Mouse (Mus musculus) stomach, postnatal 0 days (tissue): Measurements from ENCODE around the gene Timmdc1. TPM values are rescaled to one million over a fixed set of nuclear protein-coding genes. Genes with fewer than 3 reads are reported as not detected.
A peak's percentile ranks its signal among the peaks of the same experiment; 100 is the strongest.

Experiments used
- ATAC-seq: fragments of 200-750 bp; cut with Nextera tagmentation; 2 replicates; pipeline ENCODE4 v1.8.0; 2017; ENCODE audit not compliant: low FRiP score, low TSS enrichment
- DNase-seq: peaks from one replicate; pipeline ENCODE4 v3.0.0-alpha.2; 2016; ENCODE audit warnings: low spot score
- H3K27ac ChIP-seq: fragments of 300-500 bp; sonication (generic); replicated peaks from 2 replicates; pipeline ENCODE4 v1.5.1; 2014; ENCODE audit warnings: mild to moderate bottlenecking, control low read depth
- H3K27me3 ChIP-seq: fragments of 300-500 bp; sonication (generic); 2 replicates; pipeline ENCODE4 v1.6.1; 2014; ENCODE audit warnings: low read length; ENCODE audit not compliant: control insufficient read depth, insufficient read depth
- H3K36me3 ChIP-seq: fragments of 300-500 bp; sonication (generic); 2 replicates; pipeline ENCODE4 v1.6.1; 2014; ENCODE audit warnings: low read length, mixed read lengths; ENCODE audit not compliant: control insufficient read depth, insufficient read depth
- H3K4me1 ChIP-seq: fragments of 300-500 bp; sonication (generic); replicated peaks from 2 replicates; pipeline ENCODE4 v1.6.1; 2014; ENCODE audit warnings: antibody characterized with exemption; ENCODE audit not compliant: control insufficient read depth, insufficient read depth
- H3K4me2 ChIP-seq: fragments of 300-500 bp; sonication (generic); replicated peaks from 2 replicates; pipeline ENCODE4 v1.6.1; 2014; ENCODE audit warnings: low read depth, mild to moderate bottlenecking, control low read depth, moderate library complexity
- H3K4me3 ChIP-seq: fragments of 300-500 bp; sonication (generic); 2 replicates; pipeline ENCODE4 v1.5.1; 2014; ENCODE audit warnings: low read depth, low read length, control low read depth
- H3K9ac ChIP-seq: fragments of 300-500 bp; sonication (generic); 2 replicates; pipeline ENCODE4 v1.6.1; 2014; ENCODE audit warnings: mild to moderate bottlenecking, low read length, control low read depth, mixed read lengths
- H3K9me3 ChIP-seq: fragments of 300-500 bp; sonication (generic); 2 replicates; pipeline ENCODE4 v1.6.1; 2016; ENCODE audit warnings: low read length; ENCODE audit not compliant: control insufficient read depth
- CTCF ChIP-seq: IDR thresholded peaks from 2 replicates; pipeline ENCODE4 v1.5.1; 2016; ENCODE audit warnings: antibody characterized with exemption, low read depth, mild to moderate bottlenecking, moderate library complexity
- EP300 ChIP-seq: optimal IDR thresholded peaks from 2 replicates; pipeline ENCODE3; 2016; ENCODE audit warnings: antibody characterized with exemption
- WGBS: fragments of 180-500 bp; shearing (Covaris S2); extraction: QIAGEN DNeasy Blood & Tissue Kit; methylation state at CpG from one replicate; pipeline ENCODE4 v1.1.7; 2014; 5-methylcytosine and 5-hydroxymethylcytosine counted together
- polyA plus RNA-seq: library from polyadenylated mRNA; unstranded; fragments of >200 nt; fragmentation: Nextera tagmentation; extraction: Ambion mirVana; gene quantifications from 2 replicates; pipeline ENCODE4 v1.2.1, GENCODE M21; 2015

Gene Timmdc1
- polyA plus RNA-seq, 1 experiment from 2014 or later: 15.5 TPM

DNA sequence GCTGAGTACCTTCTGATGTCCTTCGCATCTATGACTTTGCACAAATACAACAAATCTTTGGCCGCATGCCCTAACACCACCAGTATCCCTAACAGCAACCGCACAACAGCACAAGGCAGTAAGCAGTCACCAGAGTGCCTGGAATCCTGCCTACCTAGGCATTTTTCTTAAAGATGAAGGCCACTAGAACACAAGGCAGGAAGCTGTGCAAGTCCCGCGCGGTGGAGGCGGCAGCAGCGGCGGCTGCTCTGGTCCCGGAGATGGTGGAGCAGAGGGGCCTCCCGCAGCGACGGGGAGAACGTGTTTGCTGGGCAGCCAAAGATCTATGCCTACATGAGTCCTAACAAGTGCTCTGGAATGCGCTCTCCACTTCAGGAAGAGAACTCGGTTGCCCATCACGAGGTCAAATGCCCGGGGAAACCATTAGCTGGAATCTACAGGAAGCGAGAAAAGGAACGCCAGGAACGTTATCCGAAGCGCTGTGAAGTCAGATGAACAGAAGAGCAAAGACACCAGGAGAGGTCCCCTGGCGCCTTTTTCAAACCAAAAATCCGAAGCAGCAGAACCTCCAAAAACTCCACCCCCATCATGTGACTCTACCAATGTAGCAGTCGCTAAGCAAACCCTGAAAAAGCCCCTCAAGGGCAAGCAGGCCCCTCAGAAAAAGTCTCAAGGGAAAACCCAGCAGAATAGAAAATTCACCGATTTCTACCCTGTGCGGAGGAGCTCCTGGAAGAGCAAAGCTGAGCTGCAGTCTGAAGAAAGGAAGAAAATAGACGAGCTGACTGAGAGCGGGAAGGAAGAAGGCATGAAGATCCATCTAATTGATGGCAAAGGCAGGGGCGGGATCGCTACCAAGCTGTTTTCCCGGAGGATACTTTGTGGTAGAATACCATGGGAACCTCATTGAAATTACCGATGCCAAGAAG lies 45.9 kb downstream of the Timmdc1 start:
- WGBS: 7% methylated on average over 34 of the region's 34 CpGs
- peak; percentile 61; the same call in 1 of the 2 replicates for ATAC-seq
- TF ChIP-seq EP300 (no peak), CTCF (no peak)
- Histone ChIP-seq H3K27ac (no peak overlapping the region), H3K9ac (peak overlapping the region; percentile 43), H3K9me3 (no peaks in the 10 kb centered on the region), H3K4me3 (peak overlapping the region; percentile 37), H3K4me1 (no peaks in the 10 kb centered on the region), H3K36me3 (no peaks in the 10 kb centered on the region), H3K27me3 (no peaks in the 10 kb centered on the region), H3K4me2 (peak overlapping the region; percentile 61)
- peak; percentile 28 for DNase-seq

DNA sequence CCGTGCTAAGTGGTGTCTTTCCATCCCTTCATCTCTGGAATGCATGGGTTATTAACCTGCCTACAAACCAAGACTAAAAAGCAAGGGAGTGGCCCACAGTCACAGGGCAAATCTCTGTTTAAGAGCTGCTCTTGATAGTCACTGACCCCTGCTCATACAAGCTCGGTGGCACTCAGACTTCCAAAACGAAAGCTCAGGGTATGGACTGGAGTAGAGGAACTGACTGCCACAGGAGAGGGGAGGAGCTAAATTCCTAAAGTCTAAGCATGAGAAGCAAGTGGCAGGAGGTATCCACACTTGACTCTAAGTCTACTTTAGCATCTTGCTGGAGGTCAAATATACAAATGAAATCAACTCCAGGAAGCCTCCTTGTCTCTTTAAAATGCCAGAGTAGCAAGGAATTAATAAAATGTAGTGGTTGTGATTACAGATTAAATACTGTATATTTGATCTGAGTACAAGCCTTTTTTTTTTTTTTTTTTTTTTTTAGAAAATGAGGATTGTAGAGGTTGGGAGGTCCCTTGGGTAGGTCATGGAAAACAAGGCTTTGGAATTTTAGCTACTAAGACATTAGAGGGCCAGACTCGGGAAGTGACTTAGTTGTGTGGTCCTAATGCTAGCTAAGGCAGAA lies 46.7 kb downstream of the Timmdc1 start:
- Histone ChIP-seq H3K36me3 (no peaks in the 10 kb centered on the region), H3K4me2 (peak overlapping the region; percentile 61), H3K4me3 (no peak overlapping the region), H3K9me3 (no peaks in the 10 kb centered on the region), H3K27ac (no peak overlapping the region), H3K9ac (no peak overlapping the region), H3K27me3 (no peaks in the 10 kb centered on the region), H3K4me1 (no peaks in the 10 kb centered on the region)
- 44% methylated on average over 4 of the region's 4 CpGs for WGBS
- ATAC-seq (no peak), DNase-seq (no peak)
- no peak for TF ChIP-seq EP300

DNA sequence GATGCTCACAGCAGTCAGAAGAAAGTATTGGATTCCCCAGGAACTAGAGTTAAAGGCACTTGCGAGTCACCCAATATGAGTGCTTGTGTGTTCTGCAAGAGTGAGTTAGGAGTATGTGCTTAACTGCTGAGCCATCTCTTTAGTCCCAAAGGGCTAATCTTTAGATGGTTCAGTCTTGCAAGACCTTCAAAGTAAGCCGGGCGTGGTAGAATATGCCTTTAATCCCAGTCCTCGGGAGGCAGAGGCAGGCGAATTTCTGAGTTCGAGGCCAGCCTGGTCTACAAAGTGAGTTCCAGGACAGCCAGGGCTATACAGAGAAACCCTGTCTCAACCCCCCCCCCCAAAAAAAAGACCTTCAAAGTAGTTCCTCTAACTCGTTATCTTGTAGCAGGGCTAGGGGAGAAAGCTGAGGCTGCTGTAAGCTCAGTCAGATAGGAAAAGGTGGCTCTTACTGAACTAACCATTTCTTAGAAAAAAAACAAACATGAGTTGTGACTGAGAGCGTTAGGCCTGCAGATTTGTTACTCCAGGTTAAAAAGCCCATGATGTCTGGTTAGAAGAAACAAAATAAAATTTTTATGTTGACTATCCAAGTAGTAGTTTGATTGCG lies 47.7 kb downstream of the Timmdc1 start:
- ATAC-seq (no peak), DNase-seq (no peak)
- H3K27ac ChIP-seq: no peak overlapping the region
- no peak overlapping the region for H3K9ac ChIP-seq
- H3K4me1 ChIP-seq: no peaks in the 10 kb centered on the region
- 89% methylated on average over 9 of the region's 9 CpGs for WGBS
- no peaks in the 10 kb centered on the region for H3K36me3 ChIP-seq
- H3K4me2 ChIP-seq: no peak overlapping the region
- no peaks in the 10 kb centered on the region for H3K9me3 ChIP-seq
- TF ChIP-seq CTCF (no peak), EP300 (no peak)
- no peaks in the 10 kb centered on the region for H3K27me3 ChIP-seq
- no peak overlapping the region for H3K4me3 ChIP-seq

DNA sequence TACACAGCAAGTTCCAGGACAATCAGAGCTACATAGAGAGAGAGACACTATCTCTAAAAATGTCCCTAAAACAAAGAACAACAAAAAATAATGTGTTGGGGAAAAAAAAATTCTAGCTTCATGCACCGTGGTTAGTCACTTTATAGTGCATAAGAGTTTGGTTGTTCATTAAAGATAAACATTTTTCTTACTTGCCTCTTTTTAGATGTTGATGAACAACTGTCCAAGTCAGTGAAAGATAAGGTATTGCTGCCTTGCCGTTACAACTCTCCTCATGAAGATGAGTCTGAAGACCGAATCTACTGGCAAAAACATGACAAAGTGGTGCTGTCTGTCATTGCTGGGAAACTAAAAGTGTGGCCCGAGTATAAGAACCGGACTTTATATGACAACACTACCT lies 48.8 kb downstream of the Timmdc1 start:
- Histone ChIP-seq H3K27me3 (no peaks in the 10 kb centered on the region), H3K4me2 (no peak overlapping the region), H3K4me3 (no peak overlapping the region), H3K4me1 (no peaks in the 10 kb centered on the region), H3K36me3 (no peaks in the 10 kb centered on the region), H3K9me3 (no peaks in the 10 kb centered on the region), H3K9ac (no peak overlapping the region), H3K27ac (no peak overlapping the region)
- ATAC-seq (no peak), DNase-seq (no peak)
- TF ChIP-seq CTCF: no peak
- TF ChIP-seq EP300: no peak
- 85% methylated on average over 5 of the region's 5 CpGs for WGBS

DNA sequence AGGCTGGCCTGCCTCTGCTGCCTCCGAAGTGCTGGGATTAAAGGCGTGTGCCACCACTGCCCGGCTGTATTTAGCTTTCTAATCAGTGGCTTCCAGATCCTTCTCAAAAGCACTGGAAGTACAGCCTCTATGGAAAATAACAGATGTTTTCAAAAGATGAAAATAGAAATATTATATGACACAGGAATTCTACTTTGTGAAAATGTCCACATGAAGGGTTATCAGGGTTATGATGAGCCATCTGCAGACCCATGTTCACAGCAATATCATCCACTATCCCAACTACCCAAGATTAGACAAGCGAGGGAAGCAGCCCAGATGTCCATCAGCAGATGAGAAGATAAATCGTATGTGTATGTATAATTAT lies 50.0 kb downstream of the Timmdc1 start:
- no peak for TF ChIP-seq EP300
- no peak for TF ChIP-seq CTCF
- 86% methylated on average over 5 of the region's 5 CpGs for WGBS
- ATAC-seq: no peak
- no peak overlapping the region for H3K27ac ChIP-seq
- no peaks in the 10 kb centered on the region for H3K4me1 ChIP-seq
- no peak for DNase-seq
- no peaks in the 10 kb centered on the region for H3K36me3 ChIP-seq
- no peak overlapping the region for H3K9ac ChIP-seq
- no peaks in the 10 kb centered on the region for H3K9me3 ChIP-seq
- no peak overlapping the region for H3K4me3 ChIP-seq
- no peak overlapping the region for H3K4me2 ChIP-seq
- no peaks in the 10 kb centered on the region for H3K27me3 ChIP-seq
